Mouse (Mus musculus) ES-Bruce4 (cell line): ENCODE results near the gene Shox2. TPM values are rescaled to one million over a fixed set of nuclear protein-coding genes. Genes with fewer than 3 reads are reported as not detected.

Experiments
- H3K27ac ChIP-seq: 2 replicates; pipeline ENCODE4 v1.5.1; 2012; ENCODE audit warnings: low read length, inconsistent platforms; ENCODE audit not compliant: insufficient read depth
- H3K27me3 ChIP-seq: 2 replicates; pipeline ENCODE4 v1.6.1; 2012; ENCODE audit warnings: mild to moderate bottlenecking, low read length, inconsistent platforms; ENCODE audit not compliant: control insufficient read depth, poor library complexity, insufficient read depth, severe bottlenecking
- H3K36me3 ChIP-seq: 2 replicates; pipeline ENCODE4 v1.6.1; 2012; ENCODE audit warnings: inconsistent platforms, mild to moderate bottlenecking, low read length, moderate library complexity; ENCODE audit not compliant: control insufficient read depth, poor library complexity, insufficient read depth, severe bottlenecking
- H3K4me1 ChIP-seq: one replicate; pipeline ENCODE4 v1.8.1; 2011; ENCODE audit warnings: low read length; ENCODE audit not compliant: control insufficient read depth, insufficient read depth
- H3K4me3 ChIP-seq: 2 replicates; pipeline ENCODE4 v1.5.1; 2011; ENCODE audit warnings: low read depth, mild to moderate bottlenecking, low read length
- H3K9ac ChIP-seq: 2 replicates; pipeline ENCODE4 v1.6.1; 2012; ENCODE audit warnings: low read depth, mild to moderate bottlenecking, inconsistent platforms; ENCODE audit not compliant: poor library complexity, severe bottlenecking
- H3K9me3 ChIP-seq: replicated peaks from 2 replicates; pipeline ENCODE4 v1.6.1; 2012; ENCODE audit warnings: mild to moderate bottlenecking, low read length, inconsistent platforms; ENCODE audit not compliant: control insufficient read depth, poor library complexity, insufficient read depth, severe bottlenecking
- CTCF ChIP-seq: IDR thresholded peaks from one replicate; pipeline ENCODE4 v1.8.1; 2011; ENCODE audit warnings: low read depth, low read length
- EP300 ChIP-seq: IDR thresholded peaks from 2 replicates; pipeline ENCODE4 v1.6.1; 2011; ENCODE audit warnings: low read depth, low read length; ENCODE audit not compliant: insufficient read depth
- POLR2A ChIP-seq: IDR thresholded peaks from one replicate; pipeline ENCODE4 v1.8.1; 2011; ENCODE audit warnings: low read length; ENCODE audit not compliant: insufficient read depth
- polyA plus RNA-seq: library from polyadenylated mRNA; stranded (reverse); fragments of >200 nt; gene quantifications from 2 replicates; pipeline ENCODE4 v1.2.4, GENCODE M21; 2011; ENCODE audit warnings: low read depth; ENCODE audit not compliant: missing spikeins, insufficient read depth, insufficient read length

Shox2 gene
- polyA plus RNA-seq, 1 experiment: 0.82 TPM

GRCm38 (mm10) chr3:66976889-66977615, 4.5 kb downstream of the Shox2 start:
- Histone ChIP-seq H3K36me3 (no peaks in the 10 kb centered on the region), H3K9ac (no peak overlapping the region), H3K4me3 (no peak overlapping the region), H3K27ac (no peak overlapping the region), H3K27me3 (peaks cover 50% of the 10 kb centered on the region), H3K4me1 (no peaks in the 10 kb centered on the region), H3K9me3 (no peaks in the 10 kb centered on the region)
- TF ChIP-seq EP300 (no peak), CTCF (no peak), POLR2A (no peak)

GRCm38 (mm10) chr3:66974501-66974900, 7.1 kb downstream of the Shox2 start:
- Histone ChIP-seq H3K9ac (no peak overlapping the region), H3K9me3 (no peaks in the 10 kb centered on the region), H3K27ac (no peak overlapping the region), H3K4me1 (no peaks in the 10 kb centered on the region), H3K4me3 (no peak overlapping the region), H3K36me3 (no peaks in the 10 kb centered on the region), H3K27me3 (peaks cover 36% of the 10 kb centered on the region)
- TF ChIP-seq EP300: no peak
- TF ChIP-seq CTCF: no peak

- H3K36me3 ChIP-seq: no peaks in the 10 kb centered on the region
- H3K4me1 ChIP-seq: no peaks in the 10 kb centered on the region
- peaks cover 28% of the 10 kb centered on the region for H3K27me3 ChIP-seq
- no peak for TF ChIP-seq POLR2A
- TF ChIP-seq CTCF: no peak
- TF ChIP-seq EP300: no peak
- H3K9ac ChIP-seq: peak overlapping the region; percentile 82
- H3K27ac ChIP-seq: no peak overlapping the region
- peak overlapping the region; percentile 71 for H3K4me3 ChIP-seq
- no peaks in the 10 kb centered on the region for H3K9me3 ChIP-seq
These were observed 8.1 kb downstream of the Shox2 start for GRCm38 (mm10) chr3:66973391-66973943.

GRCm38 (mm10) chr3:66972191-66972950, 9.2 kb downstream of the Shox2 start:
- H3K36me3 ChIP-seq: no peaks in the 10 kb centered on the region
- H3K27ac ChIP-seq: no peak overlapping the region
- peaks cover 20% of the 10 kb centered on the region for H3K27me3 ChIP-seq
- H3K4me3 ChIP-seq: no peak overlapping the region
- H3K4me1 ChIP-seq: no peaks in the 10 kb centered on the region
- TF ChIP-seq EP300 (no peak), POLR2A (no peak), CTCF (no peak)
- H3K9me3 ChIP-seq: no peaks in the 10 kb centered on the region
- H3K9ac ChIP-seq: no peak overlapping the region

- no peak for TF ChIP-seq EP300
- no peak for TF ChIP-seq CTCF
- TF ChIP-seq POLR2A: no peak
- no peaks in the 10 kb centered on the region for H3K9me3 ChIP-seq
- H3K4me1 ChIP-seq: no peaks in the 10 kb centered on the region
- no peak overlapping the region for H3K9ac ChIP-seq
- H3K4me3 ChIP-seq: peak overlapping the region; percentile 19
- H3K27me3 ChIP-seq: peaks cover 17% of the 10 kb centered on the region
- H3K27ac ChIP-seq: no peak overlapping the region
- no peaks in the 10 kb centered on the region for H3K36me3 ChIP-seq
These were observed 10.8 kb downstream of the Shox2 start for GRCm38 (mm10) chr3:66970661-66971331.
